Mouse (Mus musculus): ENCODE results near the gene Xxylt1. TPM values are rescaled to one million over a fixed set of nuclear protein-coding genes. Genes with fewer than 3 reads are reported as not detected.

Gene Xxylt1
- polyA plus RNA-seq, 1 experiment from 2014 or later = 13.7 TPM

DNA sequence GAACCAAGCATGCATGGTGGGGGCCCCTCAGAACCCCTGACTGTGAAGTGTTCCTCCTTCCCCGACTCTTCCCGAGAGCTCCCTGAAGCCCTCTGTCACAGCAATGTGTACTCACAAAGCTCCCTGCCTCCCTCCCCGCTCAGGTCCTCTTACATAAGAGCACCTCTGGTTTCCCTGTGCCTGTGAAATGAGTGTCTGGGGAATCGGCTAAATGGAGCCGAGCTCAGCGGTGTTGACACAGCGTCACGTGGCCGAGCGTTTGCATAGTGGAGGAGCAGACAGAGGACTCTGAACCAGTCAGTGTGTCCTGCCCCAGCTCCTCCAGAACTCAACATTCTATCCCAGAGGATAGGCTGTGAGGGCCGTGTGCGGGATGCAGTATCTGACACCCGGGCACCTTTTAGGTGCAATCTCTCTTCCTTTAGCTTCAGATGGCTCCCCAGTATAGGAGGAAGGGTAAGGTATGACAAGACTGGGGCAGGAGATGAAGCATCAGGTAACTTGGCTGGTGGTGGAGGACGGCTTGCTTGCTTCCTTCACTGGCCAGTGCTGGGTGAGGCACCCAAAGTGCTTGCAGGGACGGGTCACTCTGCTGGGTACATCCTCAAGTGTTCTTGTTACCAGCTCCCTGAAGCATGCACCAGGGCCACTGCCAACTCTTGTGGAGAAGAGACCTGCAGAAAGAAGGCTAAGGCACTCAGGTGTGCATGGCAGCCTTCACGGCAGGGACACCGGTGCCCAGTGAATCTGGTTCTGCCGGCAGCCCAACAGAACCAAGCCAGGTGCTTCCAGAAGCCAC, 111.8 kb downstream of the Xxylt1 start:
- H3K27ac ChIP-seq (ENCODE audit: low read length) = no peak overlapping the region
- no peak overlapping the region for H3K4me3 ChIP-seq (ENCODE audit: low read depth, low read length)
- H3K9me3 ChIP-seq (replicated peaks; ENCODE audit: control insufficient read depth, low read length, poor library complexity, severe bottlenecking) = no peaks in the 10 kb centered on the region
- ATAC-seq = peak; percentile 33; the same call in 1 of the 2 replicates
- 62% methylated on average over 18 of the region's 18 CpGs for WGBS
- H3K9ac ChIP-seq (ENCODE audit: low read depth, low read length) = no peak overlapping the region
- H3K4me2 ChIP-seq (ENCODE audit: low read length) = no peak overlapping the region
- H3K4me1 ChIP-seq (ENCODE audit: control insufficient read depth, insufficient read depth, low read length) = peaks cover 3% of the 10 kb centered on the region; the same call in 1 of the 2 replicates
- H3K27me3 ChIP-seq (ENCODE audit: control insufficient read depth, insufficient read depth, low read depth, low read length) = no peaks in the 10 kb centered on the region
- H3K36me3 ChIP-seq (ENCODE audit: control insufficient read depth, insufficient read depth, low read length) = no peaks in the 10 kb centered on the region

GRCm38 (mm10) chr16:30968402-30969151, 112.7 kb downstream of the Xxylt1 start:
- Histone ChIP-seq H3K4me3 (ENCODE audit: low read depth, low read length) (no peak overlapping the region), H3K36me3 (ENCODE audit: control insufficient read depth, insufficient read depth, low read length) (no peaks in the 10 kb centered on the region), H3K9me3 (replicated peaks; ENCODE audit: control insufficient read depth, low read length, poor library complexity, severe bottlenecking) (no peaks in the 10 kb centered on the region), H3K4me2 (ENCODE audit: low read length) (no peak overlapping the region), H3K4me1 (ENCODE audit: control insufficient read depth, insufficient read depth, low read length) (peaks cover 3% of the 10 kb centered on the region; the same call in 1 of the 2 replicates), H3K9ac (ENCODE audit: low read depth, low read length) (no peak overlapping the region), H3K27ac (ENCODE audit: low read length) (no peak overlapping the region), H3K27me3 (ENCODE audit: control insufficient read depth, insufficient read depth, low read depth, low read length) (no peaks in the 10 kb centered on the region)
- WGBS = 88% methylated on average over 7 of the region's 7 CpGs
- ATAC-seq = peak; percentile 4; the same call in 1 of the 2 replicates

DNA sequence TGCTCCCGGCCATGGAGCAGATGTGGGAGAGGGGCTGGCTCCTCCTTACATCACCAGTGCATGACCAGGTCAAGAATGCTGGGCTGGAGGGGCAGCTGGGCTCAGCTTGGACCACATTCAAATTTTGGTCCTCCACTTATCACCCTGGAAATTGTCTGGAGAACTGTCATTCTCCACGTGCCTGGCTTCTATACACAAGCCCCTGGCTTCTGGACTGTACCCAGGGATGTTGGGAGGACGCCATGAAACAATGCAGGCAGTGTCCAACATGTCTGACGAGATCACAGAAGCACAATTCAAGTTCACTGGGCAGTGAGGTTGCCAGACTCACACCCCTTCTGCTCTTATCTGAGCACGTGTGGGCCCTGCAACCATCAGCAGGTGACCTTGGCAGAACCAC, 114.5 kb downstream of the Xxylt1 start:
- no peak for ATAC-seq
- Histone ChIP-seq H3K27me3 (ENCODE audit: control insufficient read depth, insufficient read depth, low read depth, low read length) (no peaks in the 10 kb centered on the region), H3K36me3 (ENCODE audit: control insufficient read depth, insufficient read depth, low read length) (no peaks in the 10 kb centered on the region), H3K4me3 (ENCODE audit: low read depth, low read length) (no peak overlapping the region), H3K4me1 (ENCODE audit: control insufficient read depth, insufficient read depth, low read length) (peaks cover 3% of the 10 kb centered on the region; the same call in 1 of the 2 replicates), H3K4me2 (ENCODE audit: low read length) (no peak overlapping the region), H3K9me3 (replicated peaks; ENCODE audit: control insufficient read depth, low read length, poor library complexity, severe bottlenecking) (no peaks in the 10 kb centered on the region), H3K27ac (ENCODE audit: low read length) (no peak overlapping the region), H3K9ac (ENCODE audit: low read depth, low read length) (no peak overlapping the region)
- 83% methylated on average over 5 of the region's 5 CpGs for WGBS

- Histone ChIP-seq H3K4me2 (ENCODE audit: low read length) (no peak overlapping the region), H3K4me1 (ENCODE audit: control insufficient read depth, insufficient read depth, low read length) (peaks cover 3% of the 10 kb centered on the region; the same call in 1 of the 2 replicates), H3K9ac (ENCODE audit: low read depth, low read length) (no peak overlapping the region), H3K27me3 (ENCODE audit: control insufficient read depth, insufficient read depth, low read depth, low read length) (no peaks in the 10 kb centered on the region), H3K36me3 (ENCODE audit: control insufficient read depth, insufficient read depth, low read length) (no peaks in the 10 kb centered on the region), H3K4me3 (ENCODE audit: low read depth, low read length) (no peak overlapping the region), H3K27ac (ENCODE audit: low read length) (no peak overlapping the region), H3K9me3 (replicated peaks; ENCODE audit: control insufficient read depth, low read length, poor library complexity, severe bottlenecking) (no peaks in the 10 kb centered on the region)
- no peak for ATAC-seq
- 75% methylated on average over 7 of the region's 7 CpGs for WGBS
These were observed 116.3 kb downstream of the Xxylt1 start for GRCm38 (mm10) chr16:30964891-30965290.

- no peak overlapping the region for H3K4me2 ChIP-seq (ENCODE audit: low read length)
- H3K27ac ChIP-seq (ENCODE audit: low read length) = no peak overlapping the region
- no peaks in the 10 kb centered on the region for H3K27me3 ChIP-seq (ENCODE audit: control insufficient read depth, insufficient read depth, low read depth, low read length)
- H3K9ac ChIP-seq (ENCODE audit: low read depth, low read length) = no peak overlapping the region
- WGBS = 73% methylated on average over 5 of the region's 6 CpGs
- ATAC-seq = no peak
- H3K4me3 ChIP-seq (ENCODE audit: low read depth, low read length) = no peak overlapping the region
- no peaks in the 10 kb centered on the region for H3K36me3 ChIP-seq (ENCODE audit: control insufficient read depth, insufficient read depth, low read length)
- H3K4me1 ChIP-seq (ENCODE audit: control insufficient read depth, insufficient read depth, low read length) = peaks cover 2% of the 10 kb centered on the region; the same call in 1 of the 2 replicates
- no peaks in the 10 kb centered on the region for H3K9me3 ChIP-seq (replicated peaks; ENCODE audit: control insufficient read depth, low read length, poor library complexity, severe bottlenecking)
These were observed 116.8 kb downstream of the Xxylt1 start for GRCm38 (mm10) chr16:30964411-30964810.

- no peaks in the 10 kb centered on the region for H3K4me1 ChIP-seq (ENCODE audit: control insufficient read depth, insufficient read depth, low read length)
- 91% methylated on average over 8 of the region's 8 CpGs for WGBS
These were observed 118.7 kb downstream of the Xxylt1 start for GRCm38 (mm10) chr16:30962515-30962914.

GRCm38 (mm10) chr16:30961176-30961575, 120.1 kb downstream of the Xxylt1 start:
- Histone ChIP-seq H3K9me3 (replicated peaks; ENCODE audit: control insufficient read depth, low read length, poor library complexity, severe bottlenecking) (no peaks in the 10 kb centered on the region), H3K4me2 (ENCODE audit: low read length) (no peak overlapping the region), H3K9ac (ENCODE audit: low read depth, low read length) (no peak overlapping the region), H3K36me3 (ENCODE audit: control insufficient read depth, insufficient read depth, low read length) (no peaks in the 10 kb centered on the region), H3K27me3 (ENCODE audit: control insufficient read depth, insufficient read depth, low read depth, low read length) (no peaks in the 10 kb centered on the region), H3K4me1 (ENCODE audit: control insufficient read depth, insufficient read depth, low read length) (no peaks in the 10 kb centered on the region), H3K4me3 (ENCODE audit: low read depth, low read length) (no peak overlapping the region), H3K27ac (ENCODE audit: low read length) (no peak overlapping the region)
- no peak for ATAC-seq
- 87% methylated on average over 8 of the region's 8 CpGs for WGBS

More at GRCm38 (mm10) chr16:30962515-30962914, 118.7 kb downstream of the Xxylt1 start:
- no peaks in the 10 kb centered on the region for H3K27me3 ChIP-seq (ENCODE audit: control insufficient read depth, insufficient read depth, low read depth, low read length)
- H3K4me2 ChIP-seq (ENCODE audit: low read length) = no peak overlapping the region
- no peak overlapping the region for H3K9ac ChIP-seq (ENCODE audit: low read depth, low read length)
- ATAC-seq = no peak
- H3K4me3 ChIP-seq (ENCODE audit: low read depth, low read length) = no peak overlapping the region
- H3K27ac ChIP-seq (ENCODE audit: low read length) = no peak overlapping the region
- H3K36me3 ChIP-seq (ENCODE audit: control insufficient read depth, insufficient read depth, low read length) = no peaks in the 10 kb centered on the region
- H3K9me3 ChIP-seq (replicated peaks; ENCODE audit: control insufficient read depth, low read length, poor library complexity, severe bottlenecking) = no peaks in the 10 kb centered on the region

DNA sequence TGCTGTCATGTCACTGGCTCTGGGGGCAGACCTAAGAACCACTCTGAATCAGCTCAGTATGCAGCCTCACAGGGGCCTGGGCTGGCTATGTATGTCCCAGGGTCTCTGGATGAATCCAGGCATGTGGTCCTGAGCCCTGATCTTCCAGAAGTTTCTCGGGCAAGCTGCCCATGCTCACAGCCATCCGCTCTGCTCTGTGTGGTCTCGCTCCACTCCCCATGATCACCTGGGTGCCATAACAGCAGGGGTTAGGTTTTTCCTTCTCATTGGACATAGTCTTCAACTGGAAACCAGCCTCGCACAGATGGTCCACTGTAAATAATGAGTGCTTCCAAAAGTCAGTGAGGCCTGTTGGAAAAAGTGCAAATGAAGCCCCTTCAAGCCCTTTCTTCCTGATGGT, 121.0 kb downstream of the Xxylt1 start:
- ATAC-seq = no peak
- 92% methylated on average over 4 of the region's 4 CpGs for WGBS
- Histone ChIP-seq H3K9me3 (replicated peaks; ENCODE audit: control insufficient read depth, low read length, poor library complexity, severe bottlenecking) (no peaks in the 10 kb centered on the region), H3K4me2 (ENCODE audit: low read length) (no peak overlapping the region), H3K9ac (ENCODE audit: low read depth, low read length) (no peak overlapping the region), H3K27me3 (ENCODE audit: control insufficient read depth, insufficient read depth, low read depth, low read length) (no peaks in the 10 kb centered on the region), H3K36me3 (ENCODE audit: control insufficient read depth, insufficient read depth, low read length) (no peaks in the 10 kb centered on the region), H3K4me1 (ENCODE audit: control insufficient read depth, insufficient read depth, low read length) (no peaks in the 10 kb centered on the region), H3K4me3 (ENCODE audit: low read depth, low read length) (no peak overlapping the region), H3K27ac (ENCODE audit: low read length) (no peak overlapping the region)

DNA sequence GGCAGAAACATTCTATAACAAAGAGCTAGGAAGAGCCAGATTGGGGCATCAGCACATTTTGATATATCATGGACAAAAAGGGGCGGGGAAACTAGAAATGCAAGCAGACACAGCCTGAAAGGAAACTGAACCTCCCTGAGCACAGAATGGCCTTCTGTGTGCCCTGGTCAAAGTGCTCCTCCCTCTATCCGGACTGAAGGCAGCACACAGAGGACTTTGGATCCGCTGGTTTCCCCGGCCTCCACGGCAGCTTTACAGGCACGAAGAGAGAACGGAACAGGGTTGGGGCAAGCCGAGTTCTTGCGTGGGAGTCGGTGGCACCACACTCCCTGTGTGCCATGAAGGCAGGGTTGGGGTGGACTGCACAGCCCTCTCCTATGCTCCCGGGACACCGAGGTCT, 121.5 kb downstream of the Xxylt1 start:
- Histone ChIP-seq H3K9ac (ENCODE audit: low read depth, low read length) (no peak overlapping the region), H3K4me2 (ENCODE audit: low read length) (no peak overlapping the region), H3K36me3 (ENCODE audit: control insufficient read depth, insufficient read depth, low read length) (no peaks in the 10 kb centered on the region), H3K9me3 (replicated peaks; ENCODE audit: control insufficient read depth, low read length, poor library complexity, severe bottlenecking) (no peaks in the 10 kb centered on the region), H3K27me3 (ENCODE audit: control insufficient read depth, insufficient read depth, low read depth, low read length) (no peaks in the 10 kb centered on the region), H3K4me1 (ENCODE audit: control insufficient read depth, insufficient read depth, low read length) (no peaks in the 10 kb centered on the region), H3K27ac (ENCODE audit: low read length) (no peak overlapping the region), H3K4me3 (ENCODE audit: low read depth, low read length) (no peak overlapping the region)
- WGBS = 92% methylated on average over 12 of the region's 12 CpGs
- no peak for ATAC-seq

Measured in midbrain, embryonic 16.5 days (tissue).